Mouse (Mus musculus): ENCODE results near the gene Ece1.

- TF ChIP-seq POLR2A (IDR thresholded peaks at IDR 0.05; ENCODE audit: insufficient read depth, low read depth, low read length) (no peak), CTCF (IDR thresholded peaks at IDR 0.05) (no peak)
These were observed 25.3 kb upstream of the Ece1 start for GRCm38 (mm10) chr4:137836741-137837140.
